Mouse (Mus musculus) neural tube, embryonic 14.5 days (tissue): ENCODE measurements around the gene Tomm40. TPM values are rescaled to one million over a fixed set of nuclear protein-coding genes. Genes with fewer than 3 reads are reported as not detected.

Experiments
- ATAC-seq: fragments of 200-750 bp; cut with Nextera tagmentation; 2 replicates; pipeline ENCODE4 v1.8.0; 2017; ENCODE audit warnings: low read depth, mild to moderate bottlenecking, moderate TSS enrichment, moderate library complexity
- H3K27ac ChIP-seq: fragments of 300-500 bp; sonication (generic); 2 replicates; pipeline ENCODE4 v1.5.1; 2014; ENCODE audit warnings: low read depth, mild to moderate bottlenecking, control low read depth, low read length, moderate library complexity, mixed read lengths
- H3K27me3 ChIP-seq: fragments of 300-500 bp; sonication (generic); 2 replicates; pipeline ENCODE4 v1.6.1; 2014; ENCODE audit warnings: low read length; ENCODE audit not compliant: control insufficient read depth, insufficient read depth
- H3K36me3 ChIP-seq: fragments of 300-500 bp; sonication (generic); 2 replicates; pipeline ENCODE4 v1.6.1; 2014; ENCODE audit warnings: low read length, mixed read lengths; ENCODE audit not compliant: control insufficient read depth, insufficient read depth
- H3K4me1 ChIP-seq: fragments of 300-500 bp; sonication (generic); 2 replicates; pipeline ENCODE4 v1.6.1; 2014; ENCODE audit warnings: low read length; ENCODE audit not compliant: control insufficient read depth, insufficient read depth
- H3K4me2 ChIP-seq: fragments of 300-500 bp; sonication (generic); 2 replicates; pipeline ENCODE4 v1.6.1; 2014; ENCODE audit warnings: mild to moderate bottlenecking, low read depth, low read length, control low read depth
- H3K4me3 ChIP-seq: fragments of 300-500 bp; sonication (generic); 2 replicates; pipeline ENCODE4 v1.5.1; 2014; ENCODE audit warnings: low read depth, low read length, control low read depth, mixed read lengths
- H3K9ac ChIP-seq: fragments of 300-500 bp; sonication (generic); replicated peaks from 2 replicates; pipeline ENCODE4 v1.6.1; 2014; ENCODE audit warnings: low read depth, mild to moderate bottlenecking, control low read depth, low read length, mixed read lengths
- H3K9me3 ChIP-seq: fragments of 300-500 bp; sonication (generic); 2 replicates; pipeline ENCODE4 v1.6.1; 2016; ENCODE audit warnings: low read length; ENCODE audit not compliant: control insufficient read depth
- WGBS: fragments of 180-500 bp; shearing (Covaris S2); extraction: QIAGEN DNeasy Blood & Tissue Kit; methylation state at CpG from one replicate; pipeline ENCODE4 v1.1.7; 2014; 5-methylcytosine and 5-hydroxymethylcytosine counted together
- polyA plus RNA-seq: library from polyadenylated mRNA; unstranded; fragments of >200 nt; fragmentation: Nextera tagmentation; extraction: Ambion mirVana; gene quantifications from 2 replicates; pipeline ENCODE4 v1.2.1, GENCODE M21; 2014

Gene Tomm40
- polyA plus RNA-seq, 1 experiment from 2014 or later, result 121 TPM

DNA sequence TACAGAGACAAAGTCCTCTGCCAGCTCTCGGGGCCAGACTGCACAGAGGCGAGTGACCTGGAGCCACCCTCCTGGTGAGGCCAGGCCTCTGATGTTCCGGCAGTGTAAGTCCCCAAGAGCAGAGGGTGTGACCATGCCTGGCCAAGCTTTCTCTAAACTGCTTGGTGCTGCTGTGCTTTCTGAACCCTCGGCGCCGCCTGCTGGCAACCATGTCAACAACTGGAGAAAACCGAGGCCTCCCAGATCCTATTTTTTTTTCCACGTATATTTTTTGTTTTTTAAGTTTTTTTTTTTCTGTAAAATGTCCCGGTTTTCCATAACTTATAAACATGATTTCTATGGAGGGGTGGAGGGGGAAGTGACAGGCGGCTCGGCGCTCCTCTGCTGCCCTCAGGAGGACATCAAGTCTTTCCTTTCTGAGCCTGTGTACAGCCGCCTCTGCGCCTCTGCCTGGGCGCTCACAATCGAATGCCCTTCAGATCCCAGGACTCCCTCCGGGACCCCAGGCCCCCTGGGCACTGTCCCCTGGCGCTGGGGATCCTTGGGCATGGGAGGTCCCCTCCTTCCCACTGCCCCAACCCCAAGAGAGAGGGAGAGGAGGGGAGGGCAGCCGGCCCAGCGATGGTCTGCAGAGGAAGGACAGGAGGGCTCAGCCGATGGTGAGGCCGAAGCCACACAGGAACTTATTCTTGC is 14.0 kb downstream of the Tomm40 start:
- Histone ChIP-seq H3K27me3 (no peaks in the 10 kb centered on the region), H3K4me2 (no peak overlapping the region), H3K4me1 (peaks cover 5% of the 10 kb centered on the region), H3K27ac (no peak overlapping the region), H3K36me3 (peaks cover 7% of the 10 kb centered on the region; the same call in 1 of the 2 replicates), H3K9ac (no peak overlapping the region), H3K9me3 (no peaks in the 10 kb centered on the region), H3K4me3 (no peak overlapping the region)
- 36% methylated on average over 22 of the region's 22 CpGs for WGBS
- peak; percentile 28; the same call in 1 of the 2 replicates for ATAC-seq

DNA sequence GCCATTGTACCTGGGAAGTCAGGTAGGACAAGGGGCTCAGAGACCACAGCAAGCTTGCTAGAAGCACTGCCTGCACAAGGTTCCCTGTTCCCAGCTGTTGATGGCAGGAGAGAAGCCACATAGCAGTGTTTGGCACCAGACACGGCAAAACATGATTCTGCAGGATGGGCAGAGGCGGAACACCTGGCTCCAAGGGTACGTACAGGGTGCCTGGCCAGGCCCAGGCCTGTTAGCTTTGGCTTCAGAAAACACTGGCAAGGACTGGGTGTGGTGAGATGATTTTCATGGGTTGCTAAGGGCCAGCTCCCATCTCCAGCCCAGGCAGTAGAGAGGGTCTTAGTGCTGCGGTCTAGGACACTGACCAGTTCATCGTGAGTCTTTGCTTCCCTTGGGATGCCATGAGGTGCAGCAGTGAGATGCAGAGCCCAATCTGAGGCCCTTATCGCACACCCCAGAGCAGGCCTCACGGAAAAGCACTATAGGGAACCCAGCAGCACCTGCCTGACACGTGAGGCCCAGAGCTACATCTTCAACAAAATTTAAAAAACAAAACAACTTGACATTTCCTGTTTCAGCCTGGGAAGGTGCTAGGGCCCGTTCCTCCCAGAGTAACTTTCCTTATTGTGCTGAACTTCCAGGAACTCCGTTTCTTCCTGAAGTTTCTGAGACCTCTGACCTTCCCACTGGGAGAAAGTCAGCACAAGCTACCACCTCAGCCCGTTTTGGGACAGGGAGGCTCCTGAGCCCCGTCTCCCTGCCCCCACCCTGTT is 14.8 kb downstream of the Tomm40 start:
- Histone ChIP-seq H3K27ac (no peak overlapping the region), H3K9ac (no peak overlapping the region), H3K4me2 (no peak overlapping the region), H3K4me1 (peaks cover 5% of the 10 kb centered on the region), H3K27me3 (no peaks in the 10 kb centered on the region), H3K36me3 (peaks cover 7% of the 10 kb centered on the region; the same call in 1 of the 2 replicates), H3K9me3 (no peaks in the 10 kb centered on the region), H3K4me3 (no peak overlapping the region)
- no peak for ATAC-seq
- 68% methylated on average over 12 of the region's 12 CpGs for WGBS

DNA sequence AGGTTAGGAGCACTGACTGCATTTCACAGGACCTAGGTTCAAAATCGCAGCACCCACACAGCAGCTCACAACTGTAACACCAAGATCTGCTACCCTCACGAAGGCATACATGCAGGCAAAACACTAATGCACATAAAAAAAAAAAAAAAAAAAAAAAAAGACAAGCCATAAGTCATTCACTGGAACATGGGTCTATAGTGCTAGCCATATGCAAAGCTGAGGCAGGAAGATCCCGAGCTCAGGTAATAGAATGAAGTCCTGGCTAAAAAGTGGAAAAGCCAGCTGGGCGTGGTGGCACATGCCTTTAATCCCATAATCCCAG is 15.4 kb downstream of the Tomm40 start:
- Histone ChIP-seq H3K27ac (no peak overlapping the region), H3K4me1 (peaks cover 5% of the 10 kb centered on the region), H3K27me3 (no peaks in the 10 kb centered on the region), H3K9me3 (no peaks in the 10 kb centered on the region), H3K9ac (no peak overlapping the region), H3K4me3 (no peak overlapping the region), H3K4me2 (no peak overlapping the region), H3K36me3 (peaks cover 5% of the 10 kb centered on the region; the same call in 1 of the 2 replicates)
- 80% methylated on average over 4 of the region's 4 CpGs for WGBS
- ATAC-seq, result no peak

DNA sequence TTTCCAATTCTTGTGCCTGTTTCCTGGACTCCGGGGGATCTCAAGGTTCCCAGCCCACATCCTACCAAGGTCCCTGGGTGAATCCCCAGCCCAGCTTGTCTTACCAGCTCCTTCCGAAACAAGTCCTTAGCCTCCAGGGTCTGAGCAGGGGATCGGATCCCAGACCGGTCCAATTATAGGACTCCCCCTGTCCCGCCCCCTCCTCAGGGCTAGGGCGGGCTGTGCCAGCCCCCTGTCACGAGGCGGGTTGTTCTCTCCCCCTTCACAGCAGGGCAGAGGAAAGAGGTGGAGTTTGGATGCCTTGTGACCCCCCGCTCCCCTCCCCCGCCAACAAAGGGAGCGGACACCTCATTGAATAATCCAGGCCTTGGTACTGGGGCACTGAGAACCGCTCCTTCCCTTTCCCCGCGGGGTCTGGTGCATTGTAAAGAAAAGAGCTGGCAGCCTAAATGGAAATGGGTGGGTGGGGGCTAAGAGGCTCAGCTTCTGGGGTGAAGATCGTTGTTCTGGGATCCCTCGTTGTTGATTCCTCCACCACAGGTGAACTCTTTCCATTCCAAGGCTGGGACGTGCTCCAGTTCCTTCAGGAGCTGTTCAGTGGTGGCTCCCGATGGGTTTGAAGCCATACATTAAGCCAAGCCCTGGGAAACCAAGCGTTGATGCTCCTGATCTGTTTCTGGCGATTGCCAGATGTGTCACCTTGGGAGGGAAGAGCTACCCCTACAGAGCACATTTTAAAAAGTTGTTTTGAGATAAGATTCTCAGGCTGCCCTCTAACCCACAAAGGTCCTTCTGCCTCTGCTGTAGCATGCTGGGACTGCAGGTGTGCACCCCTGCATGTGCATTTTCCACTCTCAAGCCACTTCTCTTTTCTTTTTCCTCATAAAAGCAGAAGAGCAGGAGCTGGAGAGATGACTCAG is 16.1 kb downstream of the Tomm40 start, which contains the start of gene Apoe:
Apoe (minus strand) TSS at position 282 of the 920 bp plus-strand sequence.
- peak; percentile 66 for ATAC-seq
- peak within 1 kb of the TSS; percentile 39 for H3K9ac ChIP-seq
- peaks cover 5% of the 10 kb centered on the region for H3K4me1 ChIP-seq
- H3K4me3 ChIP-seq, result peak within 1 kb of the TSS; percentile 28
- 2% methylated on average over 19 of the region's 20 CpGs for WGBS
- H3K27ac ChIP-seq, result no peak within 1 kb of the TSS
- no peaks in the 10 kb centered on the region for H3K9me3 ChIP-seq
- no peaks in the 10 kb centered on the region for H3K36me3 ChIP-seq
- peak within 1 kb of the TSS; percentile 47 for H3K4me2 ChIP-seq
- H3K27me3 ChIP-seq, result no peaks in the 10 kb centered on the region

DNA sequence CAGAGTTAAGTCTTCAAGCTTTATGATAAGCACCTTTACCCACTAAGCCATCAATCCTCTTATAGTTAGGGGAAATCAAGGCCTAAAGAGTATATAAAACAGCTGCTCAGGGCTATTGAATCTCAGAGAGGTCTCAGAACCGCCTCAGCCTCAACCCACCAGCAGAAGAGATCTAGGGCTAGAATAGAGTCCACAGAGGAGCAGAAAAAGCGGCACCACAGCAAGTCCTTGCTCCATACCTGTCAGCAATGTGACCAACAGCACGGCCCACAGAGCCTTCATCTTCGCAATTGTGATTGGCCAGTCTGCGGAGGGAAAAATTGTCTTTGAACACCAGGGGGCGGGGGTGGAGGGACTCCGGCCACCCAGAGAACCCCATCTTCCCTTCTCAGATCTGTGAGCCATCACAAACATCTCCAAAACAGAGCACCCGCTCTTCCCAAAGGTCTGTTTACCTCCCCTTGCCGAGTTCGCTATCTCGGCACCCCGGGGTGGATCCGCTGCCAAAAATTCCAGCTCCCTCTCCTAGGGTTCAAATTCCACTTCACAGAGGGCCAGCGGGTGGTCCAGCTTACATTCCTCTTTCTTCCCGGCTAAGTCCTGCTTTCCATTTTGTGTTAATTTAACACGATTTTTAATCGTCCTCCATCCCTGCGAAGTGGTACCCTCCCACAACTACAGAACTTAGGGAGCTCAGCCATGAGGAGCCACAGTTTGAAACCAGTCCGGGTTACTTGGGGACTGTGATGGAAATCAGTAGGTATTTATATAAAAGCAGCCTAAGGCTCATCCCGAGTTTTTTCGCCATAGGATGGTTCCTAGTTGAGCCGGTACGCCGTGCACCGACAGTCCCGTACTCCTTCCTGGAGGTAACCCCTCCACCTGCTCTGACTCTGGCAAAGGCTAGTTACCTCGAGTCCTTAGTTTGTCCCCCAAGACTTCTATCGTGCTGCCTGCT is 17.0 kb downstream of the Tomm40 start:
- Histone ChIP-seq H3K27ac (no peak overlapping the region), H3K9ac (peak overlapping the region; percentile 39; the same call in 1 of the 2 replicates), H3K4me1 (peaks cover 5% of the 10 kb centered on the region), H3K36me3 (no peaks in the 10 kb centered on the region), H3K9me3 (no peaks in the 10 kb centered on the region), H3K4me2 (peak overlapping the region; percentile 47), H3K27me3 (no peaks in the 10 kb centered on the region), H3K4me3 (peak overlapping the region; percentile 28)
- no peak for ATAC-seq
- 5% methylated on average over 28 of the region's 28 CpGs for WGBS

DNA sequence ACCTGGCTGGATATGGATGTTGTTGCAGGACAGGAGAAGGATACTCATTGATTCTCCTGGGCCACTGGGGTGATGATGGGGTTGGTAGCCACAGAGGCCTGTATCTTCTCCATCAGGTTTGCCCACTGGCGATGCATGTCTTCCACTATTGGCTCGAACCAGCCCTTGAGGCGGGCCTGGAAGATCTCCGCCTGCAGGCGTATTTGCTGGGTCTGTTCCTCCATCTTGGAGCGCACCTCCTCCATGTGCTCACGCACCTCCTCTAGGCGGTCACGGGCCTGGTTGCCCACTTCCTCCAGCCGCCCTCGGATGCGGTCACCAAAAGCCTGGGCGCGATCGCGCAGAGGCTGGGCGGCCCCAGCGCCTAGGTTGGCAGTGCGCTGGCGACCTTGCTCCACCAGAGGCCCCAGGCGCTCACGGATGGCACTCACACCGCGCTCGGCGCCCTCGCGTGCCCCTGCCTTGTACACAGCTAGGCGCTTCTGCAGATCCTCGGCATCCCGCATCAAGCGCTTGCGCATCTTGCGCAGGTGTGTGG is 18.8 kb downstream of the Tomm40 start:
- no peak overlapping the region for H3K9ac ChIP-seq
- 93% methylated on average over 34 of the region's 34 CpGs for WGBS
- H3K4me3 ChIP-seq, result no peak overlapping the region
- H3K4me1 ChIP-seq, result peaks cover 5% of the 10 kb centered on the region
- no peaks in the 10 kb centered on the region for H3K9me3 ChIP-seq
- no peak for ATAC-seq
- H3K36me3 ChIP-seq, result no peaks in the 10 kb centered on the region
- no peaks in the 10 kb centered on the region for H3K27me3 ChIP-seq
- H3K27ac ChIP-seq, result no peak overlapping the region
- no peak overlapping the region for H3K4me2 ChIP-seq

DNA sequence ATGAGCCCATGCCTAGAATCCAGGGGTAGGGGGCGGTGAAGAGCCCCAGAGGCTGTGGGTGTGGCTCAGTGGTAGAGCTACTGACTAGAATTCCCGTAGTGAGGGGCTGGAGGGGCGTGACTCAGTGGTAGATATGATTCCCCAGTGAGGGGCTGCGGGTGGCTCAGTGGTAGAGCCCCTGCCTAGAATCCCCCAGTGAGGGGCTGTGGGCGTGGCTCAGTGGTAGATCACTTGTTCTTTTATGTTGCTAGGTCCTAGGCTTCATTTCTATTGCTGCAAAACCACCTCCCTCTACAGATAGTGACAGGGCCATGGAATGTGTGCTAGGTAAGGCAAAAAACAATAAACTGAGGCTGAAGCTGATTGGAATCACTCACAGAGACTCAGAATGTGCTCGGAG is 19.4 kb downstream of the Tomm40 start:
- WGBS, result 90% methylated on average over 6 of the region's 6 CpGs
- Histone ChIP-seq H3K9me3 (no peaks in the 10 kb centered on the region), H3K4me3 (no peak overlapping the region), H3K9ac (no peak overlapping the region), H3K4me1 (peaks cover 5% of the 10 kb centered on the region), H3K27me3 (no peaks in the 10 kb centered on the region), H3K36me3 (no peaks in the 10 kb centered on the region), H3K4me2 (no peak overlapping the region), H3K27ac (no peak overlapping the region)
- no peak for ATAC-seq

DNA sequence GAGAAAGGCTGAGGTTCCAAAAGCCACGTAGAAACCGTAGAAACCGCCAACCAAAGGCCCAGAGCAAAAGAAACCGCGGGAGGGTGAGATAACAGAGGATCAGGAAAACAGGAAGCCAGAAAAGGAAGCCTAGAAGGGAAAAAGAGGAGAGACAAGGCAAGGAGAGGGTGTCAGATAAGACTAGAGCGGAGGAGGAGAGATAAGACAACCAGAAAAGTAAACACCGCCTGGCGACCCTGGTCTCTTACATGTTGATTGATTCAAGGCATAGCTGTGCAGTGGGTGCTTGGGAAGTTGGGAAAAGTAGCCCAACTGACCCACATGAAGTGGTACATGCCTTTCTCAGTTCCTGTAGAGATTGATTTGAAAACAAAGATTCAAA is 20.0 kb downstream of the Tomm40 start:
- Histone ChIP-seq H3K4me2 (no peak overlapping the region), H3K4me1 (peaks cover 5% of the 10 kb centered on the region), H3K4me3 (no peak overlapping the region), H3K27me3 (no peaks in the 10 kb centered on the region), H3K9me3 (no peaks in the 10 kb centered on the region), H3K27ac (no peak overlapping the region), H3K9ac (no peak overlapping the region), H3K36me3 (no peaks in the 10 kb centered on the region)
- 69% methylated on average over 8 of the region's 8 CpGs for WGBS
- ATAC-seq, result no peak
